Mouse (Mus musculus) heart, adult 18-20 months (tissue): ENCODE results near the gene Adprhl1. TPM values are rescaled to one million over a fixed set of nuclear protein-coding genes. Genes with fewer than 3 reads are reported as not detected.

Experiments used
- DNase-seq, 2 experiments: peaks; one replicate each; pipeline ENCODE4 v3.0.0; 2021 to 2022; ENCODE audit warnings: mixed read lengths in 1 of 2
- microRNA-seq, 2 experiments: library from miRNA; unstranded; fragments of <30 nt; microRNA quantifications; one replicate each; pipeline ENCODE4 v1.2.0; 2022
- total RNA-seq, 2 experiments: library from RNA; stranded (reverse); gene quantifications; 2 replicates each; pipeline ENCODE4 v1.2.3; 2021

Gene Adprhl1
- total RNA-seq, 2 experiments from 2014 or later = 577 to 637 TPM

DNA sequence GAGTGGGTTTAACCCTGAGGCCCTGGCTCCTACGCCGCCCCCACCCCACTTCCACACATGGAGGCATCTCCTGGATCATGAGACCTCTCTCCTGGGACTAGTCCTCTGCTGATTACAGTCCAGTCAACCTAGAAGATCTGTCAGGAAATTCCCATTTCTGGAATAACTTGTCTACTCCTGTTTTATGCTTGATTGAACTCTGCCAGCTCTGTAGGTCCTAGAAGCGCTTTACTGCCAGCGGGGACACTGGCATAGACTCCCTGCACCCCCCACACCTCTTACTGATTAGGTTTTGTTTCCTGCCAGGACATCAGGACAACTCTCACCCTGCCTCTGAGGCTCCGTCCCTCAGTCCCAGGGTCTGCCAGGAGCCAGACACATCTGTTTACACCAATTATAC, 56.5 kb downstream of the Adprhl1 start:
- no peak for DNase-seq

DNA sequence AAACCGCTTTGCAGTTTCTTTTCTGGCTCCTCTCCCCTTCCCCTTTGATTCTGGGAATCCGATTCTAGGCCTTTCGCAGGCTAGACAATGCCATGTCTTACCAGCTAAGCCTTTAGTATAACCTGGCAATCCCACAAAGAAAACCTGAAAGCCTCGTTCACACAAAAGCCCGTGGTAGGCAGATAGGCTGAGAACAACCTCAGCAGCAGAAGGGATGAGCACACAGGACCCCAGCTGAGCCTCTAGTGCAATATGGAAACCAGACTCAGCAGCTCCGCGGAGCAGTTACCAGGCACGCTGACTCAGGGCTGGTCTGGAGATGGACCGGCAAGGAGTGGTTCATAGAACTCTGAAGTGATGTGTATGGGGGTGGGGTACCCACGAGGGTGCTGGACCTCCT, 59.1 kb downstream of the Adprhl1 start:
- DNase-seq = no peak

- no peak for DNase-seq
Observed at GRCm38 (mm10) chr8:13190235-13190634, 63.7 kb downstream of the Adprhl1 start.

GRCm38 (mm10) chr8:13188857-13189256, 65.1 kb downstream of the Adprhl1 start:
- no peak for DNase-seq

DNA sequence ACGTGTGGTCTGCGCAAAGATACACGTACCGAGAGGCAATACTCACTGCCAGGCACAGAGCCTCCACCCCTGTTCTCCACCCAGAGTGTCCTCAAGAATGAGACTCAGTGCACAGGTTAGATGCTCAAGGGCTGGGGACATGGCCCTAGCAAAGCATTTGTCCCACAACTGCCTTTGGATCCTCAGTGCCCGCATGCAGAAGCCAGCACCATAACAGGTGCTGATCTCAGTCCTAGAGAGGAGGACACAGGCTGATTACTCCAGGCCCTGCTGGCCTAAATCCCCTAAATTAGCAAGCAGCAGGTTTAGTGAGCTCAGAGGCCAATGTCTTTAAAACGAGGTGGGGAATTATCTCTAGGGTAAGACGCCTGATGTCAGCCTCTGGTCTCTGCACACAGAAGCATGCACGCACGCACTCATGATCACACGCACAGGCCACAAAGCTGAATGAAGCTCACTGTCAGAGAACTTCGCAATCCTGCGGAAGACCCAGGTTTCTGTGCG, 65.9 kb downstream of the Adprhl1 start:
- DNase-seq = no peak

DNA sequence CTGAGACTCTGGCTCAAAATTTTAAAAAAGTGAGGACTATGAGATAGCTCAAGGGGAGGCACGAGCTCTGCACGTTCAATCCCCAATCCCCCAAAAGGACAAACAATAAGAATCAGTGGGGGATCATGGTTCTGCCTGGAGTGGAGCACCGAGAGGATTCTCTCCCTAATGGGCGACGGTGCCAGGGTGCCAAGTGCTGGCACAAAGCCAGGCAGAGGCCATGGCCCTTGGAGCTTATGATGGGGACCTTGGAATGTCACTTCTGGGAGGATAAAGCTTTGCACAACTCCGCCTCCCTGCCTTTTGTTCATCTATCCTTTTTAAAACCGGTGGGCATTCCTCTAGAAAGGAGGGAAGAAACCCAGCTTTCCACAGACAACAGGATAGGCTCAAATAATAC, 66.3 kb downstream of the Adprhl1 start:
- DNase-seq = no peak

DNA sequence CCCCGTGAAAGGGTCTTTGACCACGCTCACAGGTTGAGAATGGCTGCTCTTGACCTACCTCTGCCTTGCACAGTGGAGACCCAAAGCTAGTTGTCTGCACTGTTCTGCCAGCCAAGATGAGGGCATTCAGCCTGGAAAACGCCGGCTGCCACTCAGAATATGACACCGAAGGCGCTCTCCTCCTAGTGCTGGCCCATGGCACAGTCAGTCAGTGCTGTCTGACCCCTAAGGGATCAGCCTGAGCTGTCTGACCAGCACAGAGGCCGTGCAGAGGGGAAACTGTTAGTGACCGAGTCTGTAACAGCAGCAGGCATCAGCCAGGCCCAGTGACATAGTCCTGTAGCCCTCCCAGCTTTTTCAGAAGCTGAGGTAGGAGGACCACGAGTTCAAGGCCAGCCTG, 66.7 kb downstream of the Adprhl1 start:
- DNase-seq = no peak

DNA sequence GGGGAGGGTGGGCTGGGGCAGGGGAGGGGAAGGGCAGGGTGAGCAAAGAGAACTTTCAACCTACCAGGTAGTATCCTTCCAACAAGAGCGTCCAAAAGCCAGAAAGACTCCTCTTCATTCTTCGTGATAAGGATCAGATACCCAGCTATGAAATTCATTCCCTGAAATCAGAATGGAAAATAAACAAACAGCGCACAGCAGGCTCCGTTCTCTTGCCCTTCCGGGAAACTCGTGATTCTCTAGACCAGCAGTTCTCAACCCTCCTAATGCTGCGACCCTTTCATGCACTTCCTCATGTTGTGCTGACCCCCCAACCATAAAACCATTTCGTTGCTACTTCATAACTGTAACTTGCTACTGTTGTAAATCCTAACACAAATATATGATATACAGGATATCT, 67.1 kb downstream of the Adprhl1 start:
- DNase-seq = no peak

DNA sequence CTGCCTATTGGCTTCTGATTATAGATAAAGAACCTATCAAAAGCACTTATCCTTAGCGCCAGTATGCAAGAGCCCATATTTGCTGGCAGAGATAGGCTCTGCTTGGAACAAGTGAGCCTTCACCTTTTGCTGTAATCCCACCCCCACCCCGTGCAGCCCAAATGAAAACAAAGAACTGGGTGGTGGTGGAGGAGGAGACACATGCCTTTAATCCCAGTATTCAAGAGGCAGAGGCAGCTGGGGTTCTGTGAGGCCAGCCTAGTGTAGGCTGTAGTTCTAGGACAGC, 72.3 kb downstream of the Adprhl1 start:
- no peak for DNase-seq

DNA sequence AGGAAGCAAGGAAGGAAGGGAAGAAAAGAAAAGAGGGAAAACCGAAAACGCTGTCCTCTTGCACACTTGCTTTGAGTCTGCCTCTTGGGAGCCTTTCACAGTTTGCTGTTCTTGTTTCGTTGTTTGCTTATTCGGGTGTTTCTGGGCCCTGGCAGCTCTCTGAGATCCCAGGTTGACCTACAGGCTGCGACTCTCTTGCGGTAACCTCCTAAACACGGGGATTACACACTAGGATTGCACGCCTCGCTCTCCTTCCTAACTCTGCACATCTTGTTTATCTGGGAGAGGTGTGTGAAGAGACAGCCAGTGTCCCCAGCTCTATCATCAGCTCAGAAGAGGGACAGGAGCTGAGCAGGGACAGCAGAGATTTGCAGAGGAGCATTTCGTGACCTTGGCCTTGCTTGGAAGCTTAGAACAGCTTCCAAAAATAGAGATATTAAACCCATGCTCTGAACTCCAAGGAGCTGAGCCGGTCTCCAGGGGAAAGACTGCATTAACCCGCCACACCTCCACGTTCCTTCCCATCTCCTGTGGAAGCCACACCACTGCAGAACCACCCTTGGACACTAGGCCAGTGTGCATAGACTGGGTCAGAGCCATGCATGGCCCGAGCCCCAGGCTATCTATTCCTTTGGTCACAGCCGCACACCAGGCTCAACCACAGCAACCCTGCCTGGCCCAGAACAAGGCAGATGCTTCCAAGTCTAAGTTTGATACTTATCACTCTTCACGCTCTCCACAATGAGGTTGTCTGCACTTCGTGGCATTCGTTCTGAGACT, 72.9 kb downstream of the Adprhl1 start:
- DNase-seq = no peak

DNA sequence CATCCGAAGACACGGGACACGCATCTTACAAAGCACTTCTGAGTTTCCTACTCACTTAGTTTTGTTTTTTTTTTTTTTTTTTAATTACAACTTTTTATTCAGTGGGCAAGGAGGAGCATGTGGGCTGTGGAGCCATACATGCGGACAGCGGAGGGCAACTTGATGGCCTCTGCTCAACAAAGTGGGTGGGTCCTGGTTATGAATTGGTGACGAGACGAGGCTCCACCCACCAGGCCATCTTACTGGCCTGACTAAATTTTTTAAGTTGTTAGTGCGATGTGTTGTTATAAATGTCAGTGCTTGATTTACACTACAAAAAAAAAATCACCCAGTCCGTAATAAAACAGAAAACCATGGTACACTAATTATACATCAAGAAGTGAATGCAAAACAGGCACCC, 73.6 kb downstream of the Adprhl1 start:
- DNase-seq = no peak

DNA sequence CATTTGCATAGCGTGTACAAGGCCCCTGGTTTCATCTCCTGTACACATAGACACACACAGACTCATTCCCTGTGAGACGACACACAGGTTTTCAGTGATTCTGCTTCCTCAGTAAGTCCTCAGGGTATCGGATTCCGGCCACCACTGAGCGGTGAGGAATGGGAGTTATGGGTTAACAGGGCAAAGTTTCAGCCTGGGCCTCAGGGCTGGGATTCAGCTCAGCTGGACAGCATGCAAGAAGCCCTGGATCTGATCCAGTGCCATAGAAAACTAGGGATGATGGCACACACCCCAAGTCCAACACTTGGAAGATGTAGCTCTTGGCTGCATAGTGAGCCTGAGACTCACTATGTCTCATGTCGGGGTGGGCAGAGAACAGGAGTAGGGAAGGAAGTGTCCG, 74.0 kb downstream of the Adprhl1 start:
- DNase-seq = no peak

GRCm38 (mm10) chr8:13179482-13179881, 74.5 kb downstream of the Adprhl1 start:
- DNase-seq = no peak

- DNase-seq = no peak
Observed at GRCm38 (mm10) chr8:13178137-13178536, 75.8 kb downstream of the Adprhl1 start.

DNA sequence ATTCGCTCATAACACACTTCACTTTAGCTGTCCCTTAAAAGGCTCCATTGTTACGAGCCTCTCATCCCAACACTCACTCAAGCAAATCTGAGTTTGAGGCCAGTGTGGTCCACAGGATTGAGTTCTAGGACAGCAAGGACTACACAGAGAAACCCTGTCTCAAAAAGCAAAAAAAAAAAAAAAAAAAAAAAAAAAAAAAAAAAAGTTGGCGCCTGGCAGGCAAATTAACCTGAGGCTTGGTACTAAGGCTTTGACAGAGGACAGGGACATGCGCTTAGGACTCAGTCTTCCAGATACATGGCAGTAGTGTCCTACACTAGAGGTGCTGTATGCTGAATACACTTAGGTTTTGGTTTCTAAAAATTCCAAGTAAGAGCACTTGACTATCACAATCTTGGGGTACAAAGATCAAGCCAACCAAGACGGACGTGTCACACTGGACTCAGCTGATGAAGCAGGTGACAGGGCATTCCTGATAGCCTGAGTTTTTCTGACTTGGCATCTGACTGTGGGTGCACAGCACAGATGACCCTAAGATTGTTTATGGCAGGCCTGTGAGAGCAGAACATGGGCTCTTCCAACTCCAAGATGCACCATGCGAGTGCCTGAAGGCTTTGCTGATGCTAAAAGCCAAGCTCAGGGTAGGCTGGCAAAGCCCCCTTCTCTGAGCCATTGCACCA, 76.6 kb downstream of the Adprhl1 start:
- DNase-seq = no peak

DNA sequence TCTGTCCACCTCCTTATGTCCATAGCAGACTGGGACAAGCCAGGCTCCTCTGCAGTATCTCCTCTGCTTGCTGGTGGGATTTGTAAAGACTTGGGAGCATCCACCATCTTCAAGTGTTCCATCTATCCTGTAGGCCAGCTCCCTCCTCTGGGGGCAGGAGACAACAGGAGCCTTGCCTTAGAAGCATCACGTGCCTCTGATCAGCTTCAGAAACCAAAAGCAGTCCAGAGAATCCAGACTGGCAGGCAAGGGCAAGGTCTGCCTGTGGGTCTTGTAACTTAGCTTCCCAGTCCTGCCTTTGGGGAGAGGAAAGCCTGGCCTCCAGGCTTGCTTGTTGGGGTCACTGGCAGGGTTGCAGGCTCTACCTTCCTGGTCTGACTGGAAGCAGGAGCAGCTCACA, 78.3 kb downstream of the Adprhl1 start:
- no peak for DNase-seq

- no peak for DNase-seq
Observed at GRCm38 (mm10) chr8:13174811-13175210, 79.2 kb downstream of the Adprhl1 start.

DNA sequence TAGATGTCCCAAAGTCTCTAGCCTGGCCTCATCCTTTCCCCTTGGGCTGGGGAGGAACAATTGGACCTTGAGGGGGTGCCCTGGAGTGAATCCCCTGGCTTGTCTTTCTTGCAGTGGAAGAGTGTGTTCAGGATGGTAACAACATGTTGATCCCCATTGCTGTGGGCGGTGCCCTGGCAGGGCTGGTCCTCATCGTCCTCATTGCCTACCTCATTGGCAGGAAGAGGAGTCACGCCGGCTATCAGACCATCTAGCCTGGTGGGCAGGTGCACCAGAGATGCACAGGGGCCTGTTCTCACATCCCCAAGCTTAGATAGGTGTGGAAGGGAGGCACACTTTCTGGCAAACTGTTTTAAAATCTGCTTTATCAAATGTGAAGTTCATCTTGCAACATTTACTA, 79.7 kb downstream of the Adprhl1 start:
- no peak for DNase-seq

Small RNA genes lying within 50 kb of the gene (microRNA-seq; reads per million reads assigned to microRNA genes)
- gene Mir1968 = 29.2 to 42.9 reads per million in 2 experiments

Other genes starting within 250 kb of the Adprhl1 start
- under 1 TPM; 0.15 to 0.26 TPM for gene F7, start 228.1 kb downstream of the Adprhl1 start, total RNA-seq
- under 1 TPM; 0.27 to 0.44 TPM for gene F10, start 216.9 kb downstream of the Adprhl1 start, total RNA-seq
- not detected for gene Proz, start 193.2 kb downstream of the Adprhl1 start, total RNA-seq
- gene Pcid2, start 148.7 kb downstream of the Adprhl1 start, total RNA-seq = 10 to 100 TPM; 10.4 to 10.6 TPM
- 10 to 100 TPM; 80.1 to 85.0 TPM for gene Cul4a, start 148.5 kb downstream of the Adprhl1 start, total RNA-seq
- gene Lamp1, start 95.0 kb downstream of the Adprhl1 start, total RNA-seq = 100 to 1,000 TPM; 405 to 445 TPM
- 1 to 10 TPM; 4.9 to 5.1 TPM for gene Grtp1, start 53.5 kb downstream of the Adprhl1 start, total RNA-seq
- gene Dcun1d2, start 34.0 kb upstream of the Adprhl1 start, total RNA-seq = 10 to 100 TPM; 64.4 to 68.7 TPM
- 10 to 100 TPM; 27.4 to 28.2 TPM for gene Tmco3, start 34.0 kb upstream of the Adprhl1 start, total RNA-seq
- gene Tfdp1, start 84.6 kb upstream of the Adprhl1 start, total RNA-seq = 10 to 100 TPM; 35.2 to 38.1 TPM
- gene Atp4b, start 142.7 kb upstream of the Adprhl1 start, total RNA-seq = under 1 TPM in 1 of 2 experiments, not detected in 1; 0.44 TPM
- not detected for gene Grk1, start 150.9 kb upstream of the Adprhl1 start, total RNA-seq
- 1 to 10 TPM; 5.4 to 6.7 TPM for gene Tmem255b, start 181.0 kb upstream of the Adprhl1 start, total RNA-seq
- gene Gas6, start 240.3 kb upstream of the Adprhl1 start, total RNA-seq = 100 to 1,000 TPM; 115 to 123 TPM